In the genomic region with DNA sequence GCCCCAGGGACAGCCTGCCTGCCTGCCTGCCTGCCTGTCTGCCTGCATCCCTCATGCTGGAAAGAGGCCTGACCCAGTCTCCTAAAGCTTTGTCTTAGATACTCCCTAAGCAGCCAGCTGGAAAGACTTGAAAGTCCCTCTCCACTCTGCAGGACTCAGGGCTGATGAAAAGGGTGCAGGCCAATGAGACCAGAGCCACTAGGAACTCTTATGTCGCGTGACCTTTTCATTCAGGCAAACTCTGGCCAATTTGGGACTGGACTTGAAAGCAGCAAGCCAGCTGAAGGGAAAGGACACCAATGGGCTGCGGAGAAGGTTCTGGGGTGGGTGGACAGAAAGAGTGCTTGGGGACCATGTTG, we compare ENCODE assay signal across 8 mouse cellular contexts. TPM values are rescaled to one million over a fixed set of nuclear protein-coding genes. Genes with fewer than 3 reads are reported as not detected.
DNase-seq lines count a peak whose midpoint lies in the region; ATAC-seq and TF ChIP-seq lines count a peak whose summit lies in the region.

No protein-coding gene starts in this region.

- no peaks in the 10 kb centered on the region for H3K36me3 ChIP-seq in kidney, adult 2 months (ENCODE audit: control insufficient read depth, insufficient read depth, low read length)
- peaks cover 5% of the 10 kb centered on the region; the same call in 1 of the 2 replicates for H3K36me3 ChIP-seq in forebrain, embryonic 13.5 days (ENCODE audit: poor library complexity, severe bottlenecking)
- no peaks in the 10 kb centered on the region; the same call in 1 of the 2 replicates for H3K36me3 ChIP-seq in midbrain, embryonic 13.5 days

- no peak for TF ChIP-seq CTCF in kidney, adult 2 months (conservative IDR thresholded peaks at IDR 0.05; ENCODE audit: insufficient read depth, insufficient read length, low read depth, low read length)

- peak overlapping the region; percentile 31; the same call in 1 of the 2 replicates for H3K9ac ChIP-seq in forebrain, embryonic 13.5 days
- H3K9ac ChIP-seq in midbrain, embryonic 13.5 days (replicated peaks) = 0 out of 2 replicates have a peak overlapping the region, but pooled peaks have one; percentile 4

- H3K27ac ChIP-seq in kidney, adult 2 months (ENCODE audit: insufficient read depth, low read depth, low read length) = no peak overlapping the region
- peak overlapping the region; percentile 63 for H3K27ac ChIP-seq in forebrain, embryonic 13.5 days
- peak overlapping the region; percentile 26; the same call in 1 of the 2 replicates for H3K27ac ChIP-seq in midbrain, embryonic 13.5 days

- H3K9me3 ChIP-seq in forebrain, embryonic 13.5 days (replicated peaks) = no peaks in the 10 kb centered on the region
- H3K9me3 ChIP-seq in midbrain, embryonic 13.5 days = no peaks in the 10 kb centered on the region

- peaks cover 22% of the 10 kb centered on the region for H3K4me1 ChIP-seq in kidney, adult 2 months (ENCODE audit: control insufficient read depth, insufficient read depth, low read length)
- H3K4me1 ChIP-seq in forebrain, embryonic 13.5 days = peaks cover 67% of the 10 kb centered on the region
- peaks cover 64% of the 10 kb centered on the region for H3K4me1 ChIP-seq in midbrain, embryonic 13.5 days (replicated peaks)

- 74% methylated on average over 3 of the region's 3 CpGs for WGBS in kidney, adult 2 months
- WGBS in forebrain, embryonic 13.5 days = 41% methylated on average over 3 of the region's 3 CpGs
- WGBS in midbrain, embryonic 13.5 days = 40% methylated on average over 3 of the region's 3 CpGs

- peak overlapping the region; percentile 34; the same call in 1 of the 2 replicates for H3K4me2 ChIP-seq in forebrain, embryonic 13.5 days
- H3K4me2 ChIP-seq in midbrain, embryonic 13.5 days (replicated peaks) = no peak overlapping the region

- peak; percentile 36 for DNase-seq in kidney, postnatal 10 days
- DNase-seq in kidney, adult 2 months = no peak
- DNase-seq in embryo, embryonic 10 days (ENCODE audit: low spot score) = peak; percentile 24
- no peak for DNase-seq in B cell, adult 2 months
- DNase-seq in spleen, postnatal 10 days (ENCODE audit: low spot score in 2 of 2) = no peak
- DNase-seq in spleen, adult 18-20 months = no peak

- ATAC-seq in forebrain, embryonic 13.5 days = 0 out of 2 replicates have a peak, but pooled peaks have one; percentile 26
- ATAC-seq in midbrain, embryonic 13.5 days = no peak

- TF ChIP-seq POLR2A in kidney, adult 2 months (IDR thresholded peaks at IDR 0.05; ENCODE audit: low read depth, low read length) = no peak

- H3K27me3 ChIP-seq in kidney, adult 2 months (replicated peaks; ENCODE audit: control insufficient read depth, insufficient read depth, low read length) = no peaks in the 10 kb centered on the region
- H3K27me3 ChIP-seq in forebrain, embryonic 13.5 days = no peaks in the 10 kb centered on the region
- no peaks in the 10 kb centered on the region for H3K27me3 ChIP-seq in midbrain, embryonic 13.5 days

- no peak overlapping the region for H3K4me3 ChIP-seq in kidney, adult 2 months (ENCODE audit: insufficient read depth, low read depth, low read length)
- H3K4me3 ChIP-seq in forebrain, embryonic 13.5 days = no peak overlapping the region
- no peak overlapping the region for H3K4me3 ChIP-seq in midbrain, embryonic 13.5 days (replicated peaks)

RNA-seq across cellular contexts. Expression of a gene that starts 47.7 kb away (rescaled TPM):
- 12.2 and 12.3 TPM in 2 replicates for polyA plus RNA-seq in kidney, adult 2 months (2012; rRNA removed)
- polyA plus RNA-seq in forebrain, embryonic 13.5 days (2015; fragmentation: Nextera tagmentation; extraction: Ambion mirVana) = 5.3 and 7.4 TPM in 2 replicates
- polyA plus RNA-seq in midbrain, embryonic 13.5 days (2015; fragmentation: Nextera tagmentation; extraction: Ambion mirVana) = 4.9 and 5.0 TPM in 2 replicates

Comparison
In these comparisons a context has a peak if more than half of its experiments do, and no peak if none do; other contexts are left out.
1. DNase-seq: peak in kidney, postnatal 10 days (single experiment) and embryo, embryonic 10 days (single experiment); none in kidney, adult 2 months (single experiment), B cell, adult 2 months (0 of 2), spleen, postnatal 10 days (0 of 2) and spleen, adult 18-20 months (0 of 2).